Mouse (Mus musculus) kidney, embryonic 14.5 days (tissue): Measurements from ENCODE around the gene Dhcr24. TPM values are rescaled to one million over a fixed set of nuclear protein-coding genes. Genes with fewer than 3 reads are reported as not detected.

Experiments used
- ATAC-seq: fragments of 200-750 bp; cut with Nextera tagmentation; 2 replicates; pipeline ENCODE4 v1.8.0; 2017; ENCODE audit warnings: moderate number of reproducible peaks, mild to moderate bottlenecking, moderate TSS enrichment, moderate library complexity; ENCODE audit not compliant: low FRiP score, low TSS enrichment
- H3K27ac ChIP-seq: fragments of 300-500 bp; sonication (generic); 2 replicates; pipeline ENCODE4 v1.5.1; 2014; ENCODE audit warnings: low read depth, mild to moderate bottlenecking, low read length, moderate library complexity, mixed read lengths
- H3K27me3 ChIP-seq: fragments of 300-500 bp; sonication (generic); 2 replicates; pipeline ENCODE4 v1.6.1; 2014; ENCODE audit warnings: mild to moderate bottlenecking, low read length; ENCODE audit not compliant: control insufficient read depth, insufficient read depth
- H3K36me3 ChIP-seq: fragments of 300-500 bp; sonication (generic); 2 replicates; pipeline ENCODE4 v1.6.1; 2014; ENCODE audit warnings: low read length, mixed read lengths; ENCODE audit not compliant: control insufficient read depth, insufficient read depth
- H3K4me1 ChIP-seq: fragments of 300-500 bp; sonication (generic); 2 replicates; pipeline ENCODE4 v1.6.1; 2014; ENCODE audit warnings: low read length, mixed read lengths; ENCODE audit not compliant: control insufficient read depth, insufficient read depth
- H3K4me2 ChIP-seq: fragments of 300-500 bp; sonication (generic); replicated peaks from 2 replicates; pipeline ENCODE4 v1.6.1; 2014; ENCODE audit warnings: low read depth, mild to moderate bottlenecking, low read length
- H3K4me3 ChIP-seq: fragments of 300-500 bp; sonication (generic); 2 replicates; pipeline ENCODE4 v1.5.1; 2014; ENCODE audit warnings: mild to moderate bottlenecking, low read length
- H3K9ac ChIP-seq: fragments of 300-500 bp; sonication (generic); 2 replicates; pipeline ENCODE4 v1.6.1; 2014; ENCODE audit warnings: low read depth, mild to moderate bottlenecking, low read length, moderate library complexity
- H3K9me3 ChIP-seq: fragments of 300-500 bp; sonication (generic); 2 replicates; pipeline ENCODE4 v1.6.1; 2016; ENCODE audit warnings: low read length; ENCODE audit not compliant: control insufficient read depth
- WGBS: fragments of 180-500 bp; shearing (Covaris S2); extraction: QIAGEN DNeasy Blood & Tissue Kit; methylation state at CpG from one replicate; pipeline ENCODE4 v1.1.7; 2014; 5-methylcytosine and 5-hydroxymethylcytosine counted together
- polyA plus RNA-seq: library from polyadenylated mRNA; unstranded; fragments of >200 nt; fragmentation: Nextera tagmentation; extraction: Ambion mirVana; gene quantifications from 2 replicates; pipeline ENCODE4 v1.2.1, GENCODE M21; 2014

Gene Dhcr24
- polyA plus RNA-seq, 1 experiment from 2014 or later, result 29.5 TPM

DNA sequence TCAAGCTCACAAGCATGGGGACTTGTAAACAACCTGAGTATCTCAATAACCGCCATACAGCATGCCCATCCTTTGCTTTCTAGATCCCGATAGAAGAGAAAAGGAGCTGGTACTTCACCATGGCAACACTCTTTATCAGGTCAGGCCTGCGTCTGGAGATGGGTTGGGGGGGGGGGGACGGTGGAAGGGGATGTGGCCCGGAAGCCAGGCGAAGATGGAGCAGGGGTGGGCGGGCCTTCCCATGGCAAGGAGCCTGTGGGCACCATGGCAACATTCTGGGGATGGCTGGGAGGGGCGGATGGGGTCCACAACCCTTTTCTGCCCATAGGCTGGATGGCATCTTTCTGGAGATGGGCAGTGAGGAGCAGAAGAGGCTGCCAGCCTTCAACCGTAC lies 73.2 kb downstream of the Dhcr24 start:
- Histone ChIP-seq H3K36me3 (no peaks in the 10 kb centered on the region), H3K4me1 (peaks cover 24% of the 10 kb centered on the region), H3K9me3 (no peaks in the 10 kb centered on the region), H3K4me2 (peak overlapping the region; percentile 10), H3K4me3 (no peak overlapping the region), H3K27ac (peak overlapping the region; percentile 91), H3K9ac (no peak overlapping the region), H3K27me3 (no peaks in the 10 kb centered on the region)
- no peak for ATAC-seq
- WGBS, result 53% methylated on average over 9 of the region's 9 CpGs

Other genes starting within 250 kb of the Dhcr24 start
- 15.7 and 16.4 TPM in 2 replicates for gene Usp24, start 244.8 kb upstream of the Dhcr24 start, polyA plus RNA-seq
- gene Pcsk9, start 96.7 kb upstream of the Dhcr24 start, polyA plus RNA-seq, result 5.4 and 9.0 TPM in 2 replicates
- 2.1 and 4.8 TPM in 2 replicates for gene Bsnd, start 68.8 kb upstream of the Dhcr24 start, polyA plus RNA-seq
- not detected in 2 replicates for gene Lexm, start 56.2 kb downstream of the Dhcr24 start, polyA plus RNA-seq
- 4.6 and 5.7 TPM in 2 replicates for gene Ttc22, start 61.4 kb downstream of the Dhcr24 start, polyA plus RNA-seq
- gene Pars2, start 90.0 kb downstream of the Dhcr24 start, polyA plus RNA-seq, result 10.9 and 14.0 TPM in 2 replicates
- 60.9 and 90.5 TPM in 2 replicates for gene Ttc4, start 117.9 kb downstream of the Dhcr24 start, polyA plus RNA-seq
- 0.29 and 0.47 TPM in 2 replicates for gene Mroh7, start 169.9 kb downstream of the Dhcr24 start, polyA plus RNA-seq
- gene Fam151a, start 172.9 kb downstream of the Dhcr24 start, polyA plus RNA-seq, result 3.6 and 4.5 TPM in 2 replicates
- 1.4 and 2.2 TPM in 2 replicates for gene Acot11, start 244.0 kb downstream of the Dhcr24 start, polyA plus RNA-seq